Mouse (Mus musculus) forebrain, embryonic 10.5 days (tissue): ENCODE measurements around the gene Disp3. TPM values are rescaled to one million over a fixed set of nuclear protein-coding genes. Genes with fewer than 3 reads are reported as not detected.

Experiments
- DNase-seq: peaks from one replicate; pipeline ENCODE4 v3.0.0-alpha.2; 2017; ENCODE audit warnings: low spot score; ENCODE audit errors: extremely low spot score
- H3K27ac ChIP-seq: fragments of 300-500 bp; sonication (generic); 2 replicates; pipeline ENCODE4 v1.5.1; 2016; ENCODE audit warnings: mild to moderate bottlenecking
- H3K27me3 ChIP-seq: fragments of 300-500 bp; sonication (generic); 2 replicates; pipeline ENCODE4 v1.6.1; 2016; ENCODE audit warnings: mild to moderate bottlenecking; ENCODE audit not compliant: poor library complexity, severe bottlenecking
- H3K36me3 ChIP-seq: fragments of 300-500 bp; sonication (generic); replicated peaks from 2 replicates; pipeline ENCODE4 v1.6.1; 2016; ENCODE audit warnings: mild to moderate bottlenecking, moderate library complexity
- H3K4me1 ChIP-seq: fragments of 300-500 bp; sonication (generic); 2 replicates; pipeline ENCODE4 v1.6.1; 2016
- H3K4me3 ChIP-seq: fragments of 300-500 bp; sonication (generic); 2 replicates; pipeline ENCODE4 v1.5.1; 2016; ENCODE audit warnings: mild to moderate bottlenecking, moderate library complexity
- H3K9me3 ChIP-seq: fragments of 300-500 bp; sonication (generic); 2 replicates; pipeline ENCODE4 v1.6.1; 2016; ENCODE audit warnings: mild to moderate bottlenecking, moderate library complexity
- WGBS: fragments of 180-500 bp; shearing (Covaris S2); methylation state at CpG from one replicate; pipeline ENCODE4 v1.1.7; 2016; 5-methylcytosine and 5-hydroxymethylcytosine counted together
- polyA plus RNA-seq: library from polyadenylated mRNA; unstranded; fragments of >200 nt; fragmentation: Nextera tagmentation; extraction: Ambion mirVana; gene quantifications from 2 replicates; pipeline ENCODE4 v1.2.1, GENCODE M21; 2016

Gene Disp3
- polyA plus RNA-seq, 1 experiment from 2014 or later, result 2.1 TPM

GRCm38 (mm10) chr4:148313601-148314000, 25.8 kb upstream of the Disp3 start:
- Histone ChIP-seq H3K9me3 (no peaks in the 10 kb centered on the region), H3K4me3 (no peak overlapping the region), H3K27me3 (peaks cover 15% of the 10 kb centered on the region), H3K4me1 (peaks cover 25% of the 10 kb centered on the region), H3K27ac (0 out of 2 replicates have a peak overlapping the region, but pooled peaks have one; percentile 25), H3K36me3 (no peaks in the 10 kb centered on the region)
- no peak for DNase-seq
- whole genome bisulfite sequencing, result 47% methylated on average over 8 of the region's 8 CpGs

DNA sequence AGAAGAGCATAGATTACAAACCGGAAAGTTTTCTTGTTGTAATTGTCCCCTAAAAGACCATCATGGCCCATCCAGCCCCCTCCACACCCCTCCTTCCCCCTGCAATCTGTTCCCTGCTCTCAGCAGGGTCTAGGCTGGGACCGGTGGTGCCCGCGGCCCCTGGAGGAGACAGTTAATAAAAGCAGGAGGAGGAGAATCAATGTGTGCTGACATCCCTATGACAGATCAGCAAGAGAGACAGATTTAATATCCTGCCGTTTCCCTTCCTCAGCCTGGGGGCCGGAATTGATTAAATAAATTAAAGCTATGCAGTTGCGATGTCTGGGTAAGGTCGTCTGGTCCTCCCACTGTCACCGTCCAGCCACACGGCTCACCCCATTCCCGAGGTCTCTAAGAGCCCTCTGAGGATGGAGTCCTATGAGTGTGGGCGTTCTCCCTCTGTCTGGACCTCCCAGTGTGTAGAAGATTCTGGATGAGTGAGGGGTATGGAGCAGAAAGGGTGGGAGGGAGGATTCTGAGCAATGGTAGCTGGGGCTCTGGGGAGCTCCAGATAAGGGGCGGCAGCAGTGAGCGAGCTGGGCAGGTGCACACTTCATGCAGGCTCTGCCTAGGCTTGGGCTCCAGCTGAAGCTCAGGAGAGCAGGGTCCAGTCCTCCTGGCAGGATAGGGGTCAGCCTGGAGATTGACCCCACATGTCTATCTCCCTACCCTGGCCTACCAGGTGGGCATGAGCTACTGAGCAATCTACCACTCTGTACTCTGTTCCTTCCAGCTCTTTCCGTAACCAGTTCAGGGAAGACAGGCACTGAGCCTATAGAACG, 24.7 kb upstream of the Disp3 start:
- H3K27ac ChIP-seq, result no peak overlapping the region
- H3K4me1 ChIP-seq, result peaks cover 25% of the 10 kb centered on the region
- H3K4me3 ChIP-seq, result no peak overlapping the region
- H3K36me3 ChIP-seq, result no peaks in the 10 kb centered on the region
- no peak for DNase-seq
- WGBS, result 80% methylated on average over 16 of the region's 16 CpGs
- H3K9me3 ChIP-seq, result no peaks in the 10 kb centered on the region
- H3K27me3 ChIP-seq, result peaks cover 18% of the 10 kb centered on the region

GRCm38 (mm10) chr4:148310845-148311244, 23.1 kb upstream of the Disp3 start:
- Histone ChIP-seq H3K27me3 (peaks cover 23% of the 10 kb centered on the region), H3K36me3 (no peaks in the 10 kb centered on the region), H3K9me3 (no peaks in the 10 kb centered on the region), H3K27ac (no peak overlapping the region), H3K4me3 (no peak overlapping the region), H3K4me1 (peaks cover 39% of the 10 kb centered on the region)
- DNase-seq, result no peak
- 84% methylated on average over 7 of the region's 7 CpGs for WGBS

GRCm38 (mm10) chr4:148310126-148310525, 22.4 kb upstream of the Disp3 start:
- Histone ChIP-seq H3K4me1 (peaks cover 46% of the 10 kb centered on the region), H3K27ac (no peak overlapping the region), H3K27me3 (peaks cover 30% of the 10 kb centered on the region)

GRCm38 (mm10) chr4:148306406-148307083, 18.8 kb upstream of the Disp3 start:
- 27% methylated on average over 16 of the region's 16 CpGs for WGBS
- no peaks in the 10 kb centered on the region for H3K36me3 ChIP-seq
- peak overlapping the region; percentile 9; the same call in 1 of the 2 replicates for H3K4me3 ChIP-seq
- H3K9me3 ChIP-seq, result 0 out of 2 replicates have a peak, but pooled peaks cover 4% of the 10 kb centered on the region
- peak overlapping the region; percentile 75 for H3K27ac ChIP-seq
- H3K27me3 ChIP-seq, result peaks cover 35% of the 10 kb centered on the region
- H3K4me1 ChIP-seq, result peaks cover 39% of the 10 kb centered on the region
- no peak for DNase-seq

More at GRCm38 (mm10) chr4:148310126-148310525, 22.4 kb upstream of the Disp3 start:
- WGBS, result 79% methylated on average over 4 of the region's 4 CpGs
- no peak for DNase-seq
- Histone ChIP-seq H3K36me3 (no peaks in the 10 kb centered on the region), H3K4me3 (no peak overlapping the region), H3K9me3 (no peaks in the 10 kb centered on the region)

- H3K4me3 ChIP-seq, result no peak overlapping the region
- no peaks in the 10 kb centered on the region for H3K36me3 ChIP-seq
- no peak for DNase-seq
- peaks cover 4% of the 10 kb centered on the region; the same call in 1 of the 2 replicates for H3K4me1 ChIP-seq
- H3K9me3 ChIP-seq, result 0 out of 2 replicates have a peak, but pooled peaks cover 4% of the 10 kb centered on the region
- H3K27ac ChIP-seq, result no peak overlapping the region
- WGBS, result 78% methylated on average over 5 of the region's 5 CpGs
- no peaks in the 10 kb centered on the region for H3K27me3 ChIP-seq
Measured at GRCm38 (mm10) chr4:148298720-148299119, 11.0 kb upstream of the Disp3 start.

DNA sequence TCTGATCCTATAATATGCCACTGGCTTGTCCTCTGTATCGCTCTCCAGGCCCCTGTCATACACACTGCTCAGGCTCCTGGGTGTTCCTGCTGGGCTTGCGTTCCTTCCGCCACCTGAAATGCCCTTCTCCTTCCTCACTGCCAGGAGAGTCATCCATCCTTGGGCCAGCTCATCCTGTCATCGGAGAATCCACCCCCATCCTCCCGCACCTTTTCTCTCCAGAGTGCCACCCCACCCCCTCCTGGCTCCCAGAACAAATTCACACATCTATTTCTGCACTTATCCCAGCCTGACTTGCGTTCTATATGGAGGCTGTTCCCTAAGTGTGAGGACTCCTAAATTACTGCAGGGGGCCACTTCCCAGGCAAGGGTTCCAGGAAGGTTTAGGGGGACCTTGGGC, 9.9 kb upstream of the Disp3 start:
- H3K9me3 ChIP-seq, result no peaks in the 10 kb centered on the region
- 86% methylated on average over 6 of the region's 6 CpGs for WGBS
- no peaks in the 10 kb centered on the region for H3K36me3 ChIP-seq
- no peaks in the 10 kb centered on the region for H3K27me3 ChIP-seq
- H3K4me3 ChIP-seq, result no peak overlapping the region
- peaks cover 5% of the 10 kb centered on the region for H3K4me1 ChIP-seq
- no peak for DNase-seq
- no peak overlapping the region for H3K27ac ChIP-seq

DNA sequence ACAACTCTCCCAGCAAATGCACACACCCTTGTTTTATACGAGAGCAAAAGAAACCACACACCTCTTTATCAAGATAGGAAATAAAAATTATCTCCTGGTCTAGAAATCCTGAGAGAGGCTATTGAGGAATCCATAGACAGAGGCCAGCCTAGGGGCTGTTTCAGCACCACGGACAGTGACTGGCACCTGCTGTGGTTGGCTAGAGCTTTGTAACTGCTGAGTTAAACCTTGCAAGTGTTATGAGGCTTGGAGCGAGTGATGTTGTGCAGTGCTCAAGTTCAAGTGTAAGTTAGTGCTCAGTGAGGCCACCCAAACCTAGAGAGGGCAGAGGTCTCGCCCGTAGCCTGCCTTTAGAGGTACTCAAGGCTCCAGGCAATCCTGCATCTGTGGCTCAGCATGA, 5.6 kb upstream of the Disp3 start:
- Histone ChIP-seq H3K4me3 (no peak overlapping the region), H3K27me3 (peaks cover 10% of the 10 kb centered on the region), H3K36me3 (no peaks in the 10 kb centered on the region), H3K4me1 (peaks cover 38% of the 10 kb centered on the region), H3K9me3 (no peaks in the 10 kb centered on the region), H3K27ac (no peak overlapping the region)
- 26% methylated on average over 5 of the region's 5 CpGs for WGBS
- DNase-seq, result peak; percentile 66

- peak overlapping the region; percentile 66 for H3K27ac ChIP-seq
Measured at GRCm38 (mm10) chr4:148291849-148292248, 4.1 kb upstream of the Disp3 start.

DNA sequence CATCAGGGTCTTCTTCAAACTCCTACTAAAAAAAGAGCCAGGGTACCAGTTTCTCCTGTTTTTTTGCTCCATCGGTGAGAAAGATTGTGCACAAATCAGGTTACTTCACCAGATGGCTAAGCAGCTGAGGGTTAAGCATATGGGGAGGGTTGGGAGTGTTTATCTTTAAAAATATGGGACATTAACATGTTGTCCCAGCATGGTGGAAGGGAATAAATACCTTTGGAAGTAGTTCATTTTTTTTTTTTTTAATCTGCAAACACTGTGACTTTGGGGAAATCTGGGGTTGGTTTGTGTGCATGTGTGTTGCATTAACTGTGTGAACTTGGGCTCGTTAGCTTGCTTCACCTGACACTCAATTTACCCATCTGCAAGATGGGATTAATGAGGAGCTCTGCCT, 3.3 kb upstream of the Disp3 start:
- WGBS, result 69% methylated on average over 2 of the region's 2 CpGs

More at GRCm38 (mm10) chr4:148291849-148292248, 4.1 kb upstream of the Disp3 start:
- Histone ChIP-seq H3K4me1 (peaks cover 52% of the 10 kb centered on the region), H3K27me3 (peaks cover 25% of the 10 kb centered on the region), H3K9me3 (no peaks in the 10 kb centered on the region), H3K36me3 (no peaks in the 10 kb centered on the region), H3K4me3 (no peak overlapping the region)
- WGBS, result 56% methylated on average over 10 of the region's 10 CpGs
- DNase-seq, result peak; percentile 16

DNA sequence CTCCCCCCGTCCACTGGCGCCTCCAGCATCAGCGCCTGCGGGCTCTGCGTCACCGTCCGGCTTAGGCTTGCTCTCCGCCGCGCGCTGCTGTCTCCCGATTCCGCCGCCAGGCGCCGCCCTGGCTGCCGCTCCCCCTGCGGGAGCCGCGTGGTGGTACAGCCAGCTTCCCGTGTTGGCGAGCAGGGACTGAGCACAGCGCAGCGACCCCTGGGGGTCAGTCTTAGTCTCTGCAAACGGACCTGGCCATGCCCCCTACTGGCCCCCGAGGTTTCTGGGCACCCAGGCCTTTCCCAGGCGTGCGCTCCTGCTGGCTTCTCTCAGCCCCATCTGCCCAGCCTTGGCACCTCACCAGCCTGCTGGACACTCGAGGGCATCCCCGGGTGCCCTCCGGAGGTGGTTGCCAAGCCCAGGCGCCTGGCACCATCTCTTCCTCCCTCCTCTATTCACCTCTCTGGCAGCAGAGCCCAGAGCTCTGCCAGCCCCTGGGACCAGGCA, 337 bp upstream of the Disp3 start:
- H3K27me3 ChIP-seq, result peaks cover 56% of the 10 kb centered on the region
- no peaks in the 10 kb centered on the region for H3K36me3 ChIP-seq
- H3K27ac ChIP-seq, result peak overlapping the region; percentile 85
- DNase-seq, result peak; percentile 90
- 3% methylated on average over 32 of the region's 32 CpGs for WGBS
- peaks cover 76% of the 10 kb centered on the region for H3K4me1 ChIP-seq
- H3K9me3 ChIP-seq, result no peaks in the 10 kb centered on the region
- peak overlapping the region; percentile 61 for H3K4me3 ChIP-seq

More for the DNA sequence above, 3.3 kb upstream of the Disp3 start:
- H3K4me3 ChIP-seq, result no peak overlapping the region
- no peak overlapping the region for H3K27ac ChIP-seq
- no peaks in the 10 kb centered on the region for H3K9me3 ChIP-seq
- no peaks in the 10 kb centered on the region for H3K36me3 ChIP-seq
- H3K27me3 ChIP-seq, result peaks cover 32% of the 10 kb centered on the region
- no peak for DNase-seq
- peaks cover 60% of the 10 kb centered on the region for H3K4me1 ChIP-seq

GRCm38 (mm10) chr4:148287041-148287440, 724 bp downstream of the Disp3 start:
- no peak overlapping the region for H3K27ac ChIP-seq
- peak overlapping the region; percentile 61 for H3K4me3 ChIP-seq
- H3K9me3 ChIP-seq, result no peaks in the 10 kb centered on the region
- H3K27me3 ChIP-seq, result peaks cover 56% of the 10 kb centered on the region
- no peak for DNase-seq
- H3K36me3 ChIP-seq, result no peaks in the 10 kb centered on the region
- under 1% methylated on average over 20 of the region's 20 CpGs for WGBS
- H3K4me1 ChIP-seq, result peaks cover 65% of the 10 kb centered on the region
